Mouse (Mus musculus) kidney, embryonic 14.5 days (tissue): ENCODE results near the gene Olfr986. TPM values are rescaled to one million over a fixed set of nuclear protein-coding genes. Genes with fewer than 3 reads are reported as not detected.

ENCODE experiments used
- ATAC-seq: fragments of 200-750 bp; cut with Nextera tagmentation; 2 replicates; pipeline ENCODE4 v1.8.0; 2017; ENCODE audit warnings: moderate number of reproducible peaks, mild to moderate bottlenecking, moderate TSS enrichment, moderate library complexity; ENCODE audit not compliant: low FRiP score, low TSS enrichment
- H3K27ac ChIP-seq: fragments of 300-500 bp; sonication (generic); 2 replicates; pipeline ENCODE4 v1.5.1; 2014; ENCODE audit warnings: low read depth, mild to moderate bottlenecking, low read length, moderate library complexity, mixed read lengths
- H3K27me3 ChIP-seq: fragments of 300-500 bp; sonication (generic); 2 replicates; pipeline ENCODE4 v1.6.1; 2014; ENCODE audit warnings: mild to moderate bottlenecking, low read length; ENCODE audit not compliant: control insufficient read depth, insufficient read depth
- H3K36me3 ChIP-seq: fragments of 300-500 bp; sonication (generic); 2 replicates; pipeline ENCODE4 v1.6.1; 2014; ENCODE audit warnings: low read length, mixed read lengths; ENCODE audit not compliant: control insufficient read depth, insufficient read depth
- H3K4me1 ChIP-seq: fragments of 300-500 bp; sonication (generic); 2 replicates; pipeline ENCODE4 v1.6.1; 2014; ENCODE audit warnings: low read length, mixed read lengths; ENCODE audit not compliant: control insufficient read depth, insufficient read depth
- H3K4me2 ChIP-seq: fragments of 300-500 bp; sonication (generic); replicated peaks from 2 replicates; pipeline ENCODE4 v1.6.1; 2014; ENCODE audit warnings: low read depth, mild to moderate bottlenecking, low read length
- H3K4me3 ChIP-seq: fragments of 300-500 bp; sonication (generic); 2 replicates; pipeline ENCODE4 v1.5.1; 2014; ENCODE audit warnings: mild to moderate bottlenecking, low read length
- H3K9ac ChIP-seq: fragments of 300-500 bp; sonication (generic); 2 replicates; pipeline ENCODE4 v1.6.1; 2014; ENCODE audit warnings: low read depth, mild to moderate bottlenecking, low read length, moderate library complexity
- H3K9me3 ChIP-seq: fragments of 300-500 bp; sonication (generic); 2 replicates; pipeline ENCODE4 v1.6.1; 2016; ENCODE audit warnings: low read length; ENCODE audit not compliant: control insufficient read depth
- WGBS: fragments of 180-500 bp; shearing (Covaris S2); extraction: QIAGEN DNeasy Blood & Tissue Kit; methylation state at CpG from one replicate; pipeline ENCODE4 v1.1.7; 2014; 5-methylcytosine and 5-hydroxymethylcytosine counted together
- polyA plus RNA-seq: library from polyadenylated mRNA; unstranded; fragments of >200 nt; fragmentation: Nextera tagmentation; extraction: Ambion mirVana; gene quantifications from 2 replicates; pipeline ENCODE4 v1.2.1, GENCODE M21; 2014

The Olfr986 gene
- polyA plus RNA-seq, 1 experiment from 2014 or later: not detected

DNA sequence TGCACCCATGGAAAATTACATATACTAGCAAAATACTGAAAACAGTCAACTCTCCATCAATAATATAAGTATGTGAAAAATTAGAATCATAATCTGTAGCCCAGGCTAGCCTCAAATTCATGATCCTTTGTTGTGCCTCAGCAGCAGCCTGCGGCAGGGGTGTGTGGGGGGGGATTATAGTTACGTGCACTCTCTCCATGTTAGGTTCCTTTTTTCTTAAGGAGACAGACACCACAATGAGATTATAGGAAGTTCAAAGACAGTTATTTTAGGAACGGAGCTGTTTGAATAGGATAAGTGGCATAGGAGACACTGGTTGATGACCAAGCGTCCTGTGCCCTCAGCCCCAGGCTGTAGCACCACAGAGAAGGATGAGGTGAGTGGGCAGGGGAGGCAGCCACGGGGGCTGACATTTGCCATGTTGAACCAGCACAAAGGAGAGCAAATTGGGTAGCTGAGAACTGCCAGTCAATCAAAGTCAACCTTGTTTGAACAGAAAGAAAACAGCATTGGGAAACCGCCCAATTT, 48.1 kb downstream of the Olfr986 start:
- 70% methylated on average over 6 of the region's 6 CpGs for WGBS
- Histone ChIP-seq H3K4me3 (no peak overlapping the region), H3K27me3 (no peaks in the 10 kb centered on the region), H3K4me1 (no peaks in the 10 kb centered on the region), H3K27ac (no peak overlapping the region), H3K9ac (no peak overlapping the region), H3K9me3 (no peaks in the 10 kb centered on the region), H3K4me2 (no peak overlapping the region), H3K36me3 (no peaks in the 10 kb centered on the region)
- ATAC-seq: no peak

DNA sequence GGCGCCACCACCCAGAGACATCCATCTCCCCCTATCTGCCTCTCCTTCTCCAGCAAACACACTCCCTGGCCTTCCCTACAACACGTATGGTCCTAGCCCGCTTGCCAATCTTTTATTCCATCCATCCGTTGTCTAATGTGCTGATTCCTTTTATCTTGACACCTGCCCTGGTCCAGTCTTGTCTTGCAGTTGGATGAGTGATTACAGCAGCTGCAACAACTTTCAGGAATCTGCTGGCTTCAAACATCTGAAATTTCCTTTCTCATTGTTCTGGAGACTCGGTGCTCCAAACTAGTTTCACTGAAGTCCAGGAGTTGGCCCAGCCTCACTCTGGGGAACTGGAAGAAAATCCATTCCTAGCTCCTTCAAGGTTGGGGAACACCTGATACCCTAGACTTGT, 48.8 kb downstream of the Olfr986 start:
- Histone ChIP-seq H3K4me2 (no peak overlapping the region), H3K36me3 (no peaks in the 10 kb centered on the region), H3K27me3 (no peaks in the 10 kb centered on the region), H3K4me1 (no peaks in the 10 kb centered on the region; the same call in 1 of the 2 replicates), H3K27ac (no peak overlapping the region), H3K9me3 (no peaks in the 10 kb centered on the region), H3K9ac (no peak overlapping the region), H3K4me3 (no peak overlapping the region)
- no peak for ATAC-seq
- 75% methylated on average over 5 of the region's 5 CpGs for WGBS

DNA sequence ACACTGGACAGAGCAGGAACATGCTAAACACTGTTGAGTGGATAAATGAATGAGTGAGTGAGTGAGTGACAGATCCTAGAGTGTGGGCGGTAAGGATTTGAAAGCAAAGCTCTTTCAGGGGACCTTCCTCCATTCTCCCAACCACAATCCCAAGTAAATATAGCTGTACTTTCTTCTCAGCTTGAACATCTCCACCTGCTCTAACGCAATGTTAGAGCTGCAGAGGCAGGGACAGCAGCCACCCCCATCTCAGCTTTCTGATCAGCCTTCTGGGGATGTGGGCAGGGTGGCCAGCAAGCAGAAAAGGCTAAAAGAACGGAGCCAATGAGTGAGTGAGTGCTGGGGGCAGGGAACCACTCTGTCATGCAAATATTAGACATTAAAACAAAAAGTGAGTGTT, 50.3 kb downstream of the Olfr986 start:
- H3K4me1 ChIP-seq: no peaks in the 10 kb centered on the region; the same call in 1 of the 2 replicates
- no peak overlapping the region for H3K4me2 ChIP-seq
- H3K9ac ChIP-seq: no peak overlapping the region
- H3K27me3 ChIP-seq: no peaks in the 10 kb centered on the region
- H3K9me3 ChIP-seq: no peaks in the 10 kb centered on the region
- ATAC-seq: no peak
- 76% methylated on average over 3 of the region's 3 CpGs for WGBS
- no peak overlapping the region for H3K27ac ChIP-seq
- no peak overlapping the region for H3K4me3 ChIP-seq
- H3K36me3 ChIP-seq: no peaks in the 10 kb centered on the region

DNA sequence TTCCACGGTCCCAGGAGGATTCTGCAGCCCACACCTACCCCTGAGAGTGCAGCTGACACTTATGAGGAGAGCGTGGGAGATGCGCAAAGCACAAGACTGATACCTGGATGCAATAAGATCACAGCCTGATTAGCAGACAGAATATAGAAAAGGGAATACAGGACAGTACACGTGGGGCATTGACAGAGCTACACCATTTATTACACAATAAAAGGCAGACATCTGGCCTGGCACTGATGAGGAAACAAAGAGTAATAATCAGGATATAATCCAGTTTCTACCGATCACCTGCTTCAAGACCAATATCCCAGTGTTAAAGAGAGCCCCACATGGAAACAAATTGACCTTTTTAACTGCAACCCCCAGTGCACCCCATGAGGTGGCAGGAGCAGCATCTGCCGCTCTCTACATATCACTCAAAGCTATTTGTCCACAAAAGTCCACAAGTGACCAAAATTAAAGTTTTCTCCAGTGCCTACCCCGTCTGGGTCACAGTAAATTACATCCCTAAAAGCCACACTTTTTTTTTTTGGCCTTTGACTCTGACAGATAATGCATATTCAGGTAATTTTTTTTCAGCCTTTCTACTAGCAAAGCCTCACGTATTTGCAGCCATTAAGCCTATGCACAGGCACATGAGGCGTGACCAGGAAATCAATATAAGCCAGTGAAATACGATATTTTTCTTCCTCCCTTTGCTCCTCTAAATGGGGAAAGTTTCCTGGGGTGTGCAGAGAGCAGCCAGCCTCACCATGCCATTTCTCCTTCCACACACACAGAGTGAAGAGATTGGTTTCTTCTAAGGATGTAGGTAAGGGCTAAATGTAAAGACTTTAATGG, 53.7 kb downstream of the Olfr986 start:
- Histone ChIP-seq H3K4me2 (no peak overlapping the region), H3K36me3 (no peaks in the 10 kb centered on the region), H3K4me3 (no peak overlapping the region), H3K9ac (no peak overlapping the region), H3K4me1 (no peaks in the 10 kb centered on the region; the same call in 1 of the 2 replicates), H3K9me3 (no peaks in the 10 kb centered on the region), H3K27me3 (no peaks in the 10 kb centered on the region), H3K27ac (no peak overlapping the region)
- WGBS: 37% methylated on average over 10 of the region's 10 CpGs
- peak; percentile 60; the same call in 1 of the 2 replicates for ATAC-seq

DNA sequence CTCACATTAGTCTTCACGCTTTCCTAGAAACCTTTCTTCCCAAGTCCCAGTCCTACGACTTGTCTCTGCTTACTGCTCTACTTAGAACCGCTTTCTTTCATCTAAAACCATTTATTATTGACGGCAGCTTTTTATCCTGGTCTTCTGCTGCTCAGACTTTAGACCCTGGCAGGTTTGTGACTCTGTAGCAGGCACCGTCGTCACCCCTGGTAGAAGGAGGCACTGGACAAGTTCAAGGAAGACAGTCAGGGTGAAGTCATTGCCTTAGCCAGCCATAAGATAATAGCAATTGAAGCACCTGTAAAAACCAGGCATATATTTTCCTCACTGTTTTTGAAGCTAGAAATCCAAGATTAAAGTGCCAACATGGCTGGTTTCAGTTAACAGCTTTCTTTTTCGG, 54.5 kb downstream of the Olfr986 start:
- Histone ChIP-seq H3K27me3 (no peaks in the 10 kb centered on the region; the same call in 1 of the 2 replicates), H3K4me1 (no peaks in the 10 kb centered on the region; the same call in 1 of the 2 replicates), H3K4me2 (no peak overlapping the region), H3K36me3 (no peaks in the 10 kb centered on the region), H3K9ac (no peak overlapping the region), H3K27ac (no peak overlapping the region), H3K9me3 (no peaks in the 10 kb centered on the region), H3K4me3 (no peak overlapping the region)
- ATAC-seq: no peak
- 82% methylated on average over 7 of the region's 7 CpGs for WGBS

Other genes with a start within 250 kb of the Olfr986 start
- gene Olfr974, start 243.4 kb upstream of the Olfr986 start, polyA plus RNA-seq: not detected in 2 replicates
- gene Olfr975, start 228.9 kb upstream of the Olfr986 start, polyA plus RNA-seq: 0.07 TPM in 1 of 2 replicates, not detected in the other
- gene Olfr976, start 219.8 kb upstream of the Olfr986 start, polyA plus RNA-seq: not detected in 2 replicates
- not detected in 2 replicates for gene Olfr978, start 188.8 kb upstream of the Olfr986 start, polyA plus RNA-seq
- not detected in 2 replicates for gene Olfr979, start 177.5 kb upstream of the Olfr986 start, polyA plus RNA-seq
- gene Olfr980, start 171.3 kb upstream of the Olfr986 start, polyA plus RNA-seq: not detected in 2 replicates
- gene Olfr981, start 159.5 kb upstream of the Olfr986 start, polyA plus RNA-seq: not detected in 2 replicates
- gene Olfr982, start 107.1 kb upstream of the Olfr986 start, polyA plus RNA-seq: not detected in 2 replicates
- gene Olfr983, start 87.3 kb upstream of the Olfr986 start, polyA plus RNA-seq: not detected in 2 replicates
- gene Olfr984, start 66.7 kb upstream of the Olfr986 start, polyA plus RNA-seq: not detected in 2 replicates
- gene Olfr985, start 50.7 kb upstream of the Olfr986 start, polyA plus RNA-seq: not detected in 2 replicates
- gene Tmem225, start 32.8 kb upstream of the Olfr986 start, polyA plus RNA-seq: not detected in 2 replicates
- gene Zfp202, start 11.4 kb downstream of the Olfr986 start, polyA plus RNA-seq: 7.2 and 8.5 TPM in 2 replicates
- 0.20 and 0.24 TPM in 2 replicates for gene Scn3b, start 88.3 kb downstream of the Olfr986 start, polyA plus RNA-seq